ENCODE assay signal across 15 mouse cellular contexts in the genomic region with DNA sequence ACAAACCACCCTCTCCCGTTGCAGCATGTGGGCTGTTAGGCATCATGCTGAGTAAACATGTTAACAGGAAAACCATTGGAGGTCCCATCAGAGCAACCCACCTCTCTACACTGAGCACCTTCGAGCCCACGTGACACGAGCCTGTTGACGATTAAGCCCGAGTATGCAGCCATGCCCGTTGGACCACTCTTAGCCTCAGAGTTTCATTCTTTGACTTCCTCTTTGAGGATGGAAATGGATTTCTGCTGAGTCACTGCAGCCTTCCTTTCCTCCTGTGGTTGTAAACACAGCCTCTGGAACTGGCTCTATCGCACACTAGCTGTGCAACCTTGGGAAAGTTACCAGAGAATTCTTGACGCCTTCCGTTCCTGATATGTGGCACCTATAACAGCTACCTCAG.
DNase-seq lines count a peak whose midpoint lies in the region; ATAC-seq and TF ChIP-seq lines count a peak whose summit lies in the region.
"Had no signal": no experiment of that assay in that cellular context is flagged by ENCODE, and none has a peak within 500 bp of the region (broad histone marks: within the 10 kb centered on the region; RNA-seq: fewer than 3 reads in every experiment).

No protein-coding gene starts in this region.

- no peak for ATAC-seq in heart, embryonic 11.5 days (replicated peaks; ENCODE audit: insufficient number of reproducible peaks, low FRiP score, low TSS enrichment)
- ATAC-seq: forebrain, embryonic 14.5 days; intestine, embryonic 15.5 days had no signal

- no peaks in the 10 kb centered on the region for H3K79me2 ChIP-seq in heart, adult 2 months (replicated peaks; ENCODE audit: control insufficient read depth, insufficient read depth, low read length)
- no peaks in the 10 kb centered on the region for H3K79me2 ChIP-seq in macrophage (ENCODE audit: inconsistent target)

- TF ChIP-seq POLR2A in heart, adult 2 months (IDR thresholded peaks at IDR 0.05; ENCODE audit: insufficient read depth, low read depth, low read length) = no peak

- no peak for TF ChIP-seq CTCF in heart, adult 2 months (IDR thresholded peaks at IDR 0.05)

- WGBS in heart, adult 2 months = 63% methylated on average over 10 of the region's 10 CpGs
- WGBS in heart, embryonic 11.5 days (ENCODE audit: insufficient replicate concordance) = 81% methylated on average over 10 of the region's 10 CpGs
- 3% methylated on average over 10 of the region's 10 CpGs for WGBS in macrophage (ENCODE audit: missing documents)

- peaks cover 18% of the 10 kb centered on the region for H3K4me1 ChIP-seq in heart, adult 2 months (ENCODE audit: control insufficient read depth, insufficient read depth, low read length)
- H3K4me1 ChIP-seq in heart, embryonic 11.5 days (ENCODE audit: control insufficient read depth, insufficient read depth, low read length) = 0 out of 2 replicates have a peak, but pooled peaks cover 5% of the 10 kb centered on the region
- H3K4me1 ChIP-seq: embryonic facial prominence, embryonic 15.5 days had no signal

- H3K36me3 ChIP-seq in heart, adult 2 months (ENCODE audit: control insufficient read depth, insufficient read depth, low read length) = peaks cover 3% of the 10 kb centered on the region; the same call in 1 of the 2 replicates
- no peaks in the 10 kb centered on the region for H3K36me3 ChIP-seq in heart, embryonic 11.5 days (ENCODE audit: control insufficient read depth, insufficient read depth, low read length)
- H3K36me3 ChIP-seq in macrophage (ENCODE audit: inconsistent target) = no peaks in the 10 kb centered on the region
- H3K36me3 ChIP-seq: embryonic facial prominence, embryonic 15.5 days; intestine, embryonic 15.5 days had no signal

- no peaks in the 10 kb centered on the region for H3K27me3 ChIP-seq in heart, adult 2 months (ENCODE audit: control insufficient read depth, insufficient read depth, low read length)
- no peaks in the 10 kb centered on the region for H3K27me3 ChIP-seq in heart, embryonic 11.5 days (ENCODE audit: control insufficient read depth, insufficient read depth, low read length)
- H3K27me3 ChIP-seq: embryonic facial prominence, embryonic 15.5 days; intestine, embryonic 15.5 days had no signal

- H3K4me2 ChIP-seq in heart, embryonic 11.5 days = no peak overlapping the region
- H3K4me2 ChIP-seq: embryonic facial prominence, embryonic 15.5 days; intestine, embryonic 15.5 days had no signal

- H3K9me3 ChIP-seq in heart, embryonic 11.5 days (replicated peaks; ENCODE audit: control insufficient read depth, low read length) = no peaks in the 10 kb centered on the region
- H3K9me3 ChIP-seq: embryonic facial prominence, embryonic 15.5 days; intestine, embryonic 15.5 days had no signal

- DNase-seq in heart, adult 2 months = no peak
- peak; percentile 42 for DNase-seq in 3134 (ENCODE audit: extremely low read depth, insufficient read length, low spot score)
- DNase-seq in MEL-GATA-1-ER (ENCODE audit: extremely low read depth, low read depth) = peak; percentile 87
- no peak for DNase-seq in natural killer cell, adult 2 months (ENCODE audit: low spot score in 2 of 2)
- DNase-seq in left cerebral cortex, postnatal 36 days (ENCODE audit: low spot score in 2 of 2) = no peak
- DNase-seq in right cerebral cortex, postnatal 4 days = no peak
- DNase-seq: gastrocnemius, postnatal 14 days; heart, postnatal 4 days; kidney, postnatal 36 days had no signal

- no peak overlapping the region for H3K4me3 ChIP-seq in heart, adult 2 months
- H3K4me3 ChIP-seq in heart, embryonic 11.5 days (ENCODE audit: low read depth, low read length) = no peak overlapping the region
- no peak overlapping the region for H3K4me3 ChIP-seq in macrophage (ENCODE audit: inconsistent target)
- H3K4me3 ChIP-seq: embryonic facial prominence, embryonic 15.5 days; intestine, embryonic 15.5 days had no signal

- TF ChIP-seq EP300 in heart, adult 2 months (IDR thresholded peaks at IDR 0.05; ENCODE audit: insufficient read depth, low read depth, low read length) = no peak

- H3K9ac ChIP-seq in heart, adult 2 months (ENCODE audit: low read depth, low read length) = no peak overlapping the region
- H3K9ac ChIP-seq in heart, embryonic 11.5 days (ENCODE audit: low read depth, low read length) = no peak overlapping the region
- H3K9ac ChIP-seq: embryonic facial prominence, embryonic 15.5 days; intestine, embryonic 15.5 days; liver, embryonic 14.5 days had no signal

- intact Hi-C loops in heart, adult 2 months (cut with DNase I) = loop anchor here (5.0 kb wide), 1 partner anchor 33 kb away; no protein-coding TSS in a partner anchor
- intact Hi-C loops in left cerebral cortex, postnatal 36 days (cut with DNase I) = loop anchor here (2.0 kb wide), 1 partner anchor 66 kb away; no protein-coding TSS in a partner anchor

- peak overlapping the region; percentile 62 for H3K27ac ChIP-seq in heart, adult 2 months
- H3K27ac ChIP-seq in heart, embryonic 11.5 days (ENCODE audit: low read depth, low read length) = no peak overlapping the region
- H3K27ac ChIP-seq in macrophage = peak overlapping the region; percentile 31
- H3K27ac ChIP-seq: embryonic facial prominence, embryonic 15.5 days; intestine, embryonic 15.5 days; liver, embryonic 14.5 days had no signal

Comparison
In these comparisons a context has a peak if more than half of its experiments do, and no peak if none do; other contexts are left out.
1. DNase-seq: peak in 3134 (single experiment) and MEL-GATA-1-ER (single experiment); none in heart, adult 2 months (0 of 2), natural killer cell, adult 2 months (0 of 2), left cerebral cortex, postnatal 36 days (0 of 2) and right cerebral cortex, postnatal 4 days (single experiment).